In genomic region chr2:181496831-181497547, GRCm38 (mm10) we compare ENCODE assay signal across 8 mouse cellular contexts. TPM values are rescaled to one million over a fixed set of nuclear protein-coding genes. Genes with fewer than 3 reads are reported as not detected.
DNase-seq lines count a peak whose midpoint lies in the region; ATAC-seq and TF ChIP-seq lines count a peak whose summit lies in the region.

TSS of gene Tpd52l2 (plus strand) at chr2:181497142.

- TF ChIP-seq EP300 in lung, postnatal 0 days (IDR thresholded peaks at IDR 0.05) = peak; percentile 12; the same call in 1 of the 2 replicates

- 0 out of 2 replicates have a peak, but pooled peaks have one; percentile 1 for TF ChIP-seq CTCF in lung, postnatal 0 days (IDR thresholded peaks at IDR 0.05)

- peak; percentile 96 for ATAC-seq in frontal cortex, adult (ENCODE audit: low TSS enrichment)
- peak; percentile 96 for ATAC-seq in lung, postnatal 0 days

- H3K9me3 ChIP-seq in hindbrain, embryonic 10.5 days = no peaks in the 10 kb centered on the region
- no peaks in the 10 kb centered on the region for H3K9me3 ChIP-seq in lung, postnatal 0 days (ENCODE audit: low read length)

- under 1% methylated on average over 46 of the region's 46 CpGs for WGBS in hindbrain, embryonic 10.5 days
- under 1% methylated on average over 39 of the region's 46 CpGs for WGBS in lung, postnatal 0 days

- DNase-seq in MN1 (ENCODE audit: low spot score) = peak; percentile 98
- DNase-seq in cerebellum, adult 9-10 months = peak; percentile 95
- peak; percentile 94 for DNase-seq in hindbrain, embryonic 10.5 days (ENCODE audit: low spot score)
- DNase-seq in layer of hippocampus, adult 9-11 months = peak; percentile 96
- DNase-seq in lung, postnatal 0 days (ENCODE audit: low spot score) = peak; percentile 99
- peak; percentile 79 for DNase-seq in ovary, postnatal 14 days (ENCODE audit: low spot score)
- peak; percentile 92 for DNase-seq in thymus, postnatal 14 days

- peak within 1 kb of the TSS; percentile 93 for H3K4me2 ChIP-seq in lung, postnatal 0 days (replicated peaks; ENCODE audit: low read depth, low read length)

- H3K36me3 ChIP-seq in hindbrain, embryonic 10.5 days = peaks cover 29% of the 10 kb centered on the region
- no peaks in the 10 kb centered on the region for H3K36me3 ChIP-seq in lung, postnatal 0 days (ENCODE audit: insufficient read depth, low read length)

- peak within 1 kb of the TSS; percentile 86 for H3K9ac ChIP-seq in lung, postnatal 0 days (replicated peaks; ENCODE audit: low read depth)

- peak within 1 kb of the TSS; percentile 93 for H3K27ac ChIP-seq in hindbrain, embryonic 10.5 days
- H3K27ac ChIP-seq in lung, postnatal 0 days (ENCODE audit: low read length) = peak within 1 kb of the TSS; percentile 98

- H3K27me3 ChIP-seq in hindbrain, embryonic 10.5 days (ENCODE audit: insufficient read depth, poor library complexity, severe bottlenecking) = no peaks in the 10 kb centered on the region
- no peaks in the 10 kb centered on the region for H3K27me3 ChIP-seq in lung, postnatal 0 days (replicated peaks; ENCODE audit: insufficient read depth, low read length)

- peak within 1 kb of the TSS; percentile 96 for H3K4me3 ChIP-seq in hindbrain, embryonic 10.5 days
- peak within 1 kb of the TSS; percentile 88 for H3K4me3 ChIP-seq in lung, postnatal 0 days (ENCODE audit: low read depth, low read length)

- H3K4me1 ChIP-seq in hindbrain, embryonic 10.5 days (replicated peaks) = peaks cover 19% of the 10 kb centered on the region
- peaks cover 3% of the 10 kb centered on the region; the same call in 1 of the 2 replicates for H3K4me1 ChIP-seq in lung, postnatal 0 days (ENCODE audit: insufficient read depth, low read depth, low read length)

RNA-seq across cellular contexts. Expression of gene Tpd52l2, which starts in this region (rescaled TPM):
- polyA plus RNA-seq in hindbrain, embryonic 10.5 days (2016; fragmentation: Nextera tagmentation; extraction: Ambion mirVana) = 161 and 169 TPM in 2 replicates
- 131 and 135 TPM in 2 replicates for polyA plus RNA-seq in lung, postnatal 0 days (2015; fragmentation: Nextera tagmentation; extraction: Ambion mirVana)

Comparison
In these comparisons a context has a peak if more than half of its experiments do, and no peak if none do; other contexts are left out.
1. Peak in every context shown above with its lines: DNase-seq, ATAC-seq, H3K4me3 ChIP-seq and H3K27ac ChIP-seq.